Mouse (Mus musculus) E14TG2a.4 (cell line): ENCODE measurements at regions not wholly inside any gene's neighbourhood (a gene's known extent, or its start where the extent isn't known, plus 50 kb on each side); places are given as distances from the start of the nearest gene placed in this dataset.

Source experiments
- CTCF ChIP-seq: conservative IDR thresholded peaks from 2 replicates; pipeline ENCODE4 v1.5.1; 2014; ENCODE audit warnings: low read length
- NANOG ChIP-seq: IDR thresholded peaks from 2 replicates; pipeline ENCODE4 v1.6.1; 2014; ENCODE audit warnings: borderline replicate concordance, low read length, mixed read lengths
- POU5F1 ChIP-seq: IDR thresholded peaks from 2 replicates; pipeline ENCODE4 v1.6.1; 2014; ENCODE audit warnings: low read length, borderline replicate concordance

DNA sequence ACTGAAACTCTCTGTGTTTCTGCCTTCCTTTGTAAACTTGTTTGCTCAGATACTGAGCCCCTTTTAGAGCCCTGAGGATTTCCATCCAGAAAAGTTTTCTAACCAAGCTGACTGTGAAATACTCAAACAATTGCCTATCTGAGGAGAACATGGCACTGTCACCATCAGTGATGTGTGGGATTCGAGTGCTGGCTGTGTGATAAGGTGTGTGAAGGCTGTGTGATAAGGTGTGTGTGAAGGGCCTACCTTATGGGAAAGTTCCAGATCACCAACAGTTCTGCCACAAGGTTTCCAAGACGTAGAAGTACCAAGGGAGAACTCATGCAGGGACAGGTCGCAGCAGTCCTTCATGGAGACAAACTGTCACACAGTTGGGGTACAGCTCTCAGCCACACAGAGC lies 89.1 kb upstream of the St6galnac5 start:
- TF ChIP-seq CTCF (no peak), NANOG (no peak), POU5F1 (no peak)
